In genomic region chr6:83245134-83245533, GRCm38 (mm10) we compare ENCODE assay signal across 9 mouse cellular contexts. TPM values are rescaled to one million over a fixed set of nuclear protein-coding genes. Genes with fewer than 3 reads are reported as not detected.
DNase-seq lines count a peak whose midpoint lies in the region; ATAC-seq and TF ChIP-seq lines count a peak whose summit lies in the region.
"Had no signal": no experiment of that assay in that cellular context is flagged by ENCODE, and none has a peak within 500 bp of the region (broad histone marks: within the 10 kb centered on the region; RNA-seq: fewer than 3 reads in every experiment).

No protein-coding gene starts in this region.

- peak; percentile 11 to 22 for DNase-seq in layer of hippocampus, adult 2 months (ENCODE audit: low spot score in 2 of 2)
- no peak for DNase-seq in layer of hippocampus, adult 11-12 months (ENCODE audit: low spot score)
- DNase-seq in adrenal gland, postnatal 36 days = peak; percentile 86 to 88
- DNase-seq in heart, embryonic 10.5 days (ENCODE audit: low spot score) = no peak
- peak; percentile 6 for DNase-seq in skeletal muscle tissue, adult 2 months (ENCODE audit: low read depth, low spot score)
- no peak for DNase-seq in layer of hippocampus, adult 9-11 months

- 87% methylated on average over 6 of the region's 6 CpGs for WGBS in heart, embryonic 10.5 days
- WGBS in limb, embryonic 12.5 days = 71% methylated on average over 6 of the region's 6 CpGs
- 64% methylated on average over 6 of the region's 6 CpGs for WGBS in intestine, embryonic 15.5 days

- no peak for TF ChIP-seq CTCF in layer of hippocampus, adult 2 months (conservative IDR thresholded peaks at IDR 0.05)

- no peak overlapping the region for H3K9ac ChIP-seq in limb, embryonic 12.5 days (replicated peaks)
- no peak overlapping the region for H3K9ac ChIP-seq in intestine, embryonic 15.5 days

- H3K9me3 ChIP-seq in heart, embryonic 10.5 days = no peaks in the 10 kb centered on the region
- H3K9me3 ChIP-seq in limb, embryonic 12.5 days = no peaks in the 10 kb centered on the region
- H3K9me3 ChIP-seq in intestine, embryonic 15.5 days = no peaks in the 10 kb centered on the region
- H3K9me3 ChIP-seq: G1E had no signal

- H3K27ac ChIP-seq in layer of hippocampus, adult 2 months = no peak overlapping the region
- H3K27ac ChIP-seq in heart, embryonic 10.5 days = peak overlapping the region; percentile 6; the same call in 1 of the 2 replicates
- 0 out of 2 replicates have a peak overlapping the region, but pooled peaks have one; percentile 59 for H3K27ac ChIP-seq in limb, embryonic 12.5 days
- no peak overlapping the region for H3K27ac ChIP-seq in intestine, embryonic 15.5 days

- peaks cover 20% of the 10 kb centered on the region for H3K27me3 ChIP-seq in heart, embryonic 10.5 days (ENCODE audit: insufficient read depth, poor library complexity, severe bottlenecking)
- H3K27me3 ChIP-seq in limb, embryonic 12.5 days = peaks cover 24% of the 10 kb centered on the region
- H3K27me3 ChIP-seq in intestine, embryonic 15.5 days (replicated peaks) = no peaks in the 10 kb centered on the region

- no peak for ATAC-seq in limb, embryonic 12.5 days (ENCODE audit: insufficient number of reproducible peaks, insufficient read depth, low FRiP score, low TSS enrichment, low read depth)
- ATAC-seq in intestine, embryonic 15.5 days = no peak

- H3K4me3 ChIP-seq in layer of hippocampus, adult 2 months = no peak overlapping the region
- H3K4me3 ChIP-seq in heart, embryonic 10.5 days = no peak overlapping the region
- no peak overlapping the region for H3K4me3 ChIP-seq in limb, embryonic 12.5 days (replicated peaks)
- H3K4me3 ChIP-seq in intestine, embryonic 15.5 days (replicated peaks) = no peak overlapping the region

- H3K4me1 ChIP-seq in heart, embryonic 10.5 days = peaks cover 17% of the 10 kb centered on the region
- H3K4me1 ChIP-seq in limb, embryonic 12.5 days (replicated peaks) = peaks cover 37% of the 10 kb centered on the region
- peaks cover 5% of the 10 kb centered on the region; the same call in 1 of the 2 replicates for H3K4me1 ChIP-seq in intestine, embryonic 15.5 days (replicated peaks)

- peak overlapping the region; percentile 13; the same call in 1 of the 2 replicates for H3K4me2 ChIP-seq in limb, embryonic 12.5 days
- H3K4me2 ChIP-seq in intestine, embryonic 15.5 days (replicated peaks) = no peak overlapping the region

- no peaks in the 10 kb centered on the region for H3K36me3 ChIP-seq in heart, embryonic 10.5 days
- H3K36me3 ChIP-seq in limb, embryonic 12.5 days = no peaks in the 10 kb centered on the region
- no peaks in the 10 kb centered on the region for H3K36me3 ChIP-seq in intestine, embryonic 15.5 days
- H3K36me3 ChIP-seq: G1E had no signal

RNA-seq across cellular contexts. Expression of gene Slc4a5, which starts 25.5 kb away (rescaled TPM):
- total RNA-seq in layer of hippocampus, adult 2 months (2021) = under 1 TPM; 0.44 to 0.98 TPM
- under 1 TPM; 0.07 to 0.17 TPM for total RNA-seq in adrenal gland, postnatal 36 days (2021)
- 0.57 and 0.68 TPM in 2 replicates for polyA plus RNA-seq in heart, embryonic 10.5 days (2016; fragmentation: Nextera tagmentation; extraction: Ambion mirVana)
- 0.49 and 0.68 TPM in 2 replicates for polyA plus RNA-seq in limb, embryonic 12.5 days (2016; fragmentation: Nextera tagmentation; extraction: Ambion mirVana)
- 0.39 and 0.41 TPM in 2 replicates for polyA plus RNA-seq in intestine, embryonic 15.5 days (2015; fragmentation: Nextera tagmentation; extraction: Ambion mirVana)
- polyA plus RNA-seq: G1E had no signal

Comparison
In these comparisons a context has a peak if more than half of its experiments do, and no peak if none do; other contexts are left out.
1. DNase-seq: peak in layer of hippocampus, adult 2 months (2 of 2), adrenal gland, postnatal 36 days (2 of 2) and skeletal muscle tissue, adult 2 months (single experiment); none in layer of hippocampus, adult 11-12 months (single experiment), heart, embryonic 10.5 days (single experiment) and layer of hippocampus, adult 9-11 months (single experiment).
2. H3K27ac ChIP-seq: peak in heart, embryonic 10.5 days (single experiment) and limb, embryonic 12.5 days (single experiment); none in layer of hippocampus, adult 2 months (single experiment) and intestine, embryonic 15.5 days (single experiment).